Mouse (Mus musculus) ES-E14 (cell line): Measurements from ENCODE around the gene Uba52.

Experiments
- MAFK ChIP-seq: IDR thresholded peaks from 2 replicates; pipeline ENCODE4 v1.6.1; 2014; ENCODE audit warnings: mild to moderate bottlenecking, low read depth, low read length, inconsistent platforms; ENCODE audit not compliant: insufficient read depth
- ZC3H11A ChIP-seq: IDR thresholded peaks from 2 replicates; pipeline ENCODE4 v1.6.1; 2012; ENCODE audit warnings: low read depth, mild to moderate bottlenecking, inconsistent platforms, low read length, borderline replicate concordance

DNA sequence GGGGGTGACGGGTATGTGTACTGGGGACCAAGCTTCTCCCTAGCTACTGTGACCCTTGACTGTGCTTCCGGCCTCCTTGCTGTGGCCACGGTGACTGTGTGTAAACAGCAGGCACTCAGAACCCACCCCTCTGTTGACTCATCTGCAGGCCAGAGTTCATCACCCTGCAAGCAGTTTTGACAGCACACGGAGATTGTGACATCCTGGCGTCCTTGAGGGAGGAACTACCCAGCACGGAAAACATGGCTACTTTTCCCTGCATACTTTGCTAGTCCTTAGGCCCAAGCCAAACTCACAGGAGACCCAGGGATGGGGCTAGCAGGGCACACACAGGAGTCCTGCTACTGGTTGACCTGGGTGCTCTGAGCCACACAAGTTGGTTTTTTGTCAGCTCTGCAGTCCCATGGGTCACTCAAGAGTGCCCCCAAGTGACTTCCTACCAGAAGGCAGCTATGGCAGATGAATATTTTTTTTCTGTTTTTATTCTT lies 33.6 kb upstream of the Uba52 start:
- TF ChIP-seq ZC3H11A (no peak), MAFK (no peak)
